Mouse (Mus musculus): ENCODE data around the gene Ctu1. TPM values are rescaled to one million over a fixed set of nuclear protein-coding genes. Genes with fewer than 3 reads are reported as not detected.
A peak's percentile ranks its signal among the peaks of the same experiment; 100 is the strongest.

Gene Ctu1
- 1 to 10 TPM; 8.5 to 8.9 TPM for total RNA-seq (2021)
- long read RNA-seq, experiment 1, transcript Ctu1-201 (3 exons, 2,475 nt) = major isoform, 12 of 13 reads
- long read RNA-seq, experiment 1, partial matches to known transcripts = 1 of 13 reads
- long read RNA-seq, experiment 1, other reads (novel, unspliced or antisense) = 0 of 13 reads
- long read RNA-seq, experiment 2, transcript Ctu1-201 (3 exons, 2,475 nt) = major isoform, 8 of 8 reads
- long read RNA-seq, experiment 2, partial matches to known transcripts = 0 of 8 reads
- long read RNA-seq, experiment 2, other reads (novel, unspliced or antisense) = 0 of 8 reads

GRCm38 (mm10) chr7:43671809-43672580 is at the start of gene Ctu1:
TSS of gene Ctu1 (plus strand) at chr7:43672016.
- Histone ChIP-seq H3K27ac (peak within 1 kb of the TSS; percentile 73), H3K4me3 (peak within 1 kb of the TSS; percentile 70)
- DNase-seq (ENCODE audit: extremely low spot score in 1 of 2, low spot score in 2 of 2) = peak; percentile 83 to 90
- intact Hi-C loops (cut with DNase I) = loop anchor here (1.0 to 10.0 kb wide), 4 partner anchors 93 to 387 kb away; partner anchors contain the start of genes Cldnd2, Etfb, Gm45233 and Zfp715
- TF ChIP-seq CTCF (IDR thresholded peaks at IDR 0.05) = no peak

- no peak for DNase-seq (ENCODE audit: extremely low spot score in 1 of 2, low spot score in 2 of 2)
- Histone ChIP-seq H3K27ac (no peak overlapping the region), H3K4me3 (no peak overlapping the region)
- TF ChIP-seq CTCF (IDR thresholded peaks at IDR 0.05) = no peak
- intact Hi-C loops (cut with DNase I) = no loop called here
Measured at GRCm38 (mm10) chr7:43622927-43623326, 48.9 kb upstream of the Ctu1 start.

- no peak for TF ChIP-seq CTCF (IDR thresholded peaks at IDR 0.05)
- H3K4me3 ChIP-seq = no peak overlapping the region
Measured at GRCm38 (mm10) chr7:43623819-43624218, 48.0 kb upstream of the Ctu1 start.

GRCm38 (mm10) chr7:43625065-43625464 is 46.8 kb upstream of the Ctu1 start:
- no peak overlapping the region for H3K27ac ChIP-seq

More at GRCm38 (mm10) chr7:43623819-43624218, 48.0 kb upstream of the Ctu1 start:
- intact Hi-C loops (cut with DNase I) = no loop called here
- H3K27ac ChIP-seq = no peak overlapping the region
- no peak for DNase-seq (ENCODE audit: extremely low spot score in 1 of 2, low spot score in 2 of 2)

GRCm38 (mm10) chr7:43625794-43626422 is 45.9 kb upstream of the Ctu1 start:
- DNase-seq (ENCODE audit: extremely low spot score in 1 of 2, low spot score in 2 of 2) = no peak
- no peak for TF ChIP-seq CTCF (IDR thresholded peaks at IDR 0.05)
- intact Hi-C loops (cut with DNase I) = no loop called here
- Histone ChIP-seq H3K4me3 (no peak overlapping the region), H3K27ac (no peak overlapping the region)

More at GRCm38 (mm10) chr7:43625065-43625464, 46.8 kb upstream of the Ctu1 start:
- DNase-seq (ENCODE audit: extremely low spot score in 1 of 2, low spot score in 2 of 2) = no peak
- no peak for TF ChIP-seq CTCF (IDR thresholded peaks at IDR 0.05)
- intact Hi-C loops (cut with DNase I) = no loop called here
- no peak overlapping the region for H3K4me3 ChIP-seq

- no peak for TF ChIP-seq CTCF (IDR thresholded peaks at IDR 0.05)
- no peak overlapping the region for H3K4me3 ChIP-seq
- intact Hi-C loops (cut with DNase I) = no loop called here
- no peak for DNase-seq (ENCODE audit: extremely low spot score in 1 of 2, low spot score in 2 of 2)
- H3K27ac ChIP-seq = no peak overlapping the region
Measured at GRCm38 (mm10) chr7:43633940-43634339, 37.9 kb upstream of the Ctu1 start.

GRCm38 (mm10) chr7:43634500-43634899 is 37.3 kb upstream of the Ctu1 start, which contains the start of gene Ceacam18:
TSS of gene Ceacam18 (plus strand) at chr7:43634707.
- intact Hi-C loops (cut with DNase I) = no loop called here
- Histone ChIP-seq H3K4me3 (no peak within 1 kb of the TSS), H3K27ac (no peak within 1 kb of the TSS)
- no peak for TF ChIP-seq CTCF (IDR thresholded peaks at IDR 0.05)
- DNase-seq (ENCODE audit: extremely low spot score in 1 of 2, low spot score in 2 of 2) = no peak

- TF ChIP-seq CTCF (IDR thresholded peaks at IDR 0.05) = no peak
- DNase-seq (ENCODE audit: extremely low spot score in 1 of 2, low spot score in 2 of 2) = no peak
- intact Hi-C loops (cut with DNase I) = no loop called here
- no peak overlapping the region for H3K27ac ChIP-seq
- no peak overlapping the region for H3K4me3 ChIP-seq
Measured at GRCm38 (mm10) chr7:43636194-43636593, 35.6 kb upstream of the Ctu1 start.

GRCm38 (mm10) chr7:43637118-43637517 is 34.7 kb upstream of the Ctu1 start:
- no peak overlapping the region for H3K27ac ChIP-seq
- intact Hi-C loops (cut with DNase I) = no loop called here

GRCm38 (mm10) chr7:43642587-43642986 is 29.2 kb upstream of the Ctu1 start:
- Histone ChIP-seq H3K27ac (no peak overlapping the region), H3K4me3 (no peak overlapping the region)
- intact Hi-C loops (cut with DNase I) = no loop called here
- TF ChIP-seq CTCF (IDR thresholded peaks at IDR 0.05) = no peak
- DNase-seq (ENCODE audit: extremely low spot score in 1 of 2, low spot score in 2 of 2) = no peak

More at GRCm38 (mm10) chr7:43637118-43637517, 34.7 kb upstream of the Ctu1 start:
- no peak for TF ChIP-seq CTCF (IDR thresholded peaks at IDR 0.05)
- H3K4me3 ChIP-seq = no peak overlapping the region
- no peak for DNase-seq (ENCODE audit: extremely low spot score in 1 of 2, low spot score in 2 of 2)

- intact Hi-C loops (cut with DNase I) = no loop called here
- no peak for TF ChIP-seq CTCF (IDR thresholded peaks at IDR 0.05)
- Histone ChIP-seq H3K4me3 (no peak overlapping the region), H3K27ac (no peak overlapping the region)
- no peak for DNase-seq (ENCODE audit: extremely low spot score in 1 of 2, low spot score in 2 of 2)
Measured at GRCm38 (mm10) chr7:43643046-43643652, 28.7 kb upstream of the Ctu1 start.

Measured in left cerebral cortex, adult 2 months (tissue).